Mouse (Mus musculus): ENCODE measurements around the gene Epb41l5. TPM values are rescaled to one million over a fixed set of nuclear protein-coding genes. Genes with fewer than 3 reads are reported as not detected.

Gene Epb41l5
- polyA plus RNA-seq, 1 experiment, result 0.30 TPM

- Histone ChIP-seq H3K36me3 (ENCODE audit: control insufficient read depth, insufficient read depth, low read length) (no peaks in the 10 kb centered on the region), H3K4me3 (ENCODE audit: extremely low read depth, insufficient read depth, insufficient read length) (no peak overlapping the region), H3K27ac (ENCODE audit: insufficient read depth, low read length) (peak overlapping the region; percentile 15; the same call in 1 of the 2 replicates), H3K4me1 (ENCODE audit: control insufficient read depth, insufficient read depth, insufficient read length) (no peaks in the 10 kb centered on the region; the same call in 1 of the 2 replicates), H3K27me3 (ENCODE audit: control insufficient read depth, insufficient read depth, low read length) (no peaks in the 10 kb centered on the region)
- TF ChIP-seq POLR2A (IDR thresholded peaks at IDR 0.05; ENCODE audit: low read depth, low read length) (no peak), CTCF (IDR thresholded peaks at IDR 0.05; ENCODE audit: extremely low read depth, insufficient read depth, insufficient read length, insufficient replicate concordance) (no peak)
- WGBS, result 78% methylated on average over 9 of the region's 9 CpGs
- no peak for DNase-seq (ENCODE audit: low read depth in 1 of 2, low spot score in 2 of 2)
These were observed 150.1 kb downstream of the Epb41l5 start for GRCm38 (mm10) chr1:119498536-119499231.

DNA sequence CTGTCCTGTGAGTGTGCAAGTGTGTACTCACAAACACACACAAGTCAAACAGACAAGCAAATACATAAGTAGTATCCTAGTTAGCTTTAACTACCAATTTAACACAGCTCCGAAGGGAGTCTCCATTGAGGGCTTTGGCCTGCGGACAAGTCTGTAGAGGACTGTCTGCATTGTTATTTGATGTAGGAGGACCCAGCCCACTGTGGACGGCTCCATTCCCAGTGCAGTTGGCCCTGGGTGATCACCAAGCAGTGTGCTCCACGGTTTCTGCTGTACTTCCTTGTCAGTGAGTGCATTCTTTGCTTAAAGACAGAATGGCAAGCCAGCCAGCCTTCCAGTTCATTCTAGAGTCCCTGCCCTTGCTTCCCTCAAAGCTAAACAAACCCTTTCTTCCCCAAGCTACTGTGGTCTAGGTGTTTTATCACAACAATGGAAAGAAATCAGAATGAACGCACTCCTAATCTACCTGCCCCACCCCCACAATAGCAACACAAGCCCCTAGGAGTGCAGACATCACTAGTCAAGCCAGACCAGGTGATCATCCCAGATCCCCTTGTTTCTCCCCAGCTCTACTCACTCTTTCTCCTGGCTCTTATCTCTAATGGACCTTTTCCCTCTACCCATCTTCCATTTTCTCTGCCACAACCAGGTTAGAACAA is 151.3 kb downstream of the Epb41l5 start:
- H3K4me3 ChIP-seq (ENCODE audit: extremely low read depth, insufficient read depth, insufficient read length), result no peak overlapping the region
- H3K4me1 ChIP-seq (ENCODE audit: control insufficient read depth, insufficient read depth, insufficient read length), result no peaks in the 10 kb centered on the region; the same call in 1 of the 2 replicates
- TF ChIP-seq CTCF (IDR thresholded peaks at IDR 0.05; ENCODE audit: extremely low read depth, insufficient read depth, insufficient read length, insufficient replicate concordance), result no peak
- TF ChIP-seq POLR2A (IDR thresholded peaks at IDR 0.05; ENCODE audit: low read depth, low read length), result no peak
- no peaks in the 10 kb centered on the region for H3K36me3 ChIP-seq (ENCODE audit: control insufficient read depth, insufficient read depth, low read length)
- no peaks in the 10 kb centered on the region for H3K27me3 ChIP-seq (ENCODE audit: control insufficient read depth, insufficient read depth, low read length)
- WGBS, result 87% methylated on average over 5 of the region's 5 CpGs
- no peak overlapping the region for H3K27ac ChIP-seq (ENCODE audit: insufficient read depth, low read length)
- no peak for DNase-seq (ENCODE audit: low read depth in 1 of 2, low spot score in 2 of 2)

- Histone ChIP-seq H3K36me3 (ENCODE audit: control insufficient read depth, insufficient read depth, low read length) (no peaks in the 10 kb centered on the region), H3K4me1 (ENCODE audit: control insufficient read depth, insufficient read depth, insufficient read length) (peaks cover 5% of the 10 kb centered on the region; the same call in 1 of the 2 replicates), H3K27ac (ENCODE audit: insufficient read depth, low read length) (no peak overlapping the region), H3K4me3 (ENCODE audit: extremely low read depth, insufficient read depth, insufficient read length) (no peak overlapping the region), H3K27me3 (ENCODE audit: control insufficient read depth, insufficient read depth, low read length) (no peaks in the 10 kb centered on the region)
- 94% methylated on average over 6 of the region's 6 CpGs for WGBS
- DNase-seq (ENCODE audit: low read depth in 1 of 2, low spot score in 2 of 2), result no peak
- no peak for TF ChIP-seq POLR2A (IDR thresholded peaks at IDR 0.05; ENCODE audit: low read depth, low read length)
- TF ChIP-seq CTCF (IDR thresholded peaks at IDR 0.05; ENCODE audit: extremely low read depth, insufficient read depth, insufficient read length, insufficient replicate concordance), result no peak
These were observed 153.4 kb downstream of the Epb41l5 start for GRCm38 (mm10) chr1:119495396-119495775.

Other genes with a start within 250 kb of the Epb41l5 start
- 3.6 and 4.2 TPM in 2 replicates for gene Inhbb, start 226.8 kb downstream of the Epb41l5 start, polyA plus RNA-seq (2012; rRNA removed)
- 14.0 and 15.9 TPM in 2 replicates for gene Ralb, start 144.2 kb downstream of the Epb41l5 start, polyA plus RNA-seq (2012; rRNA removed)
- 22.3 and 31.5 TPM in 2 replicates for gene Tmem185b, start 122.8 kb downstream of the Epb41l5 start, polyA plus RNA-seq (2012; rRNA removed)
- 1.7 and 2.8 TPM in 2 replicates for gene Ptpn4, start 188.6 kb upstream of the Epb41l5 start, polyA plus RNA-seq (2012; rRNA removed)